Mouse (Mus musculus) embryonic fibroblast, embryonic 13.5 days (primary cell): ENCODE measurements around the gene Olfr190.
"Not testable (repeated sequence)": the region's sequence is repeated elsewhere in the genome, so short reads cannot be mapped to it uniquely, and the experiment has no call there.

ENCODE experiments used
- CTCF ChIP-seq: IDR thresholded peaks from 2 replicates; pipeline ENCODE4 v1.5.1; 2011; ENCODE audit warnings: mild to moderate bottlenecking, control low read depth, low read length, moderate library complexity, borderline replicate concordance; ENCODE audit not compliant: insufficient read depth
- POLR2A ChIP-seq: IDR thresholded peaks from 2 replicates; pipeline ENCODE4 v1.6.1; 2011; ENCODE audit warnings: low read depth, mild to moderate bottlenecking, control low read depth, low read length, moderate library complexity

- TF ChIP-seq CTCF, POLR2A: not testable (repeated sequence)
Measured at GRCm38 (mm10) chr16:59081113-59081512, 3.3 kb upstream of the Olfr190 start.
